Mouse (Mus musculus): ENCODE data around the gene Actl6b. TPM values are rescaled to one million over a fixed set of nuclear protein-coding genes. Genes with fewer than 3 reads are reported as not detected.

Gene Actl6b
- polyA plus RNA-seq, 2 experiments, result 0.39 to 1.1 TPM

DNA sequence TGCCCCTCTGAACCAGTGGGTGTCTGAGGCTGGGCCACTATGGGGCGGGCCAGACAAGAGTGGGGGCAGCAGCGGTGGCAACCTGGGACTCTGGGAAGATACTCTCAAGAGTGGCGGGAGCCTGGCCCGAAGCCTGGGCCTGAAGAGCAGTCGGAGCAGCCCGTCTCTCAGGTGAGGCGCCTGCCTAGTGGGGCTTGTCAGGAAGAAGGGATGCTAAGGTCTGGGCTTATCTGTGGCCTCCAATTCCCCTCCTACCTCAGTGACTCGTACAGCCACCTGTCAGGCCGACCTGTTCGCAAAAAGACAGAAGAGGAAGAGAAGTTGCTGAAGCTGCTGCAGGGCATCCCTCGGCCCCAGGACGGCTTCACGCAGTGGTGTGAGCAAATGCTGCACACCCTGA is 28.6 kb upstream of the Actl6b start:
- no peak overlapping the region for H3K4me3 ChIP-seq (replicated peaks; ENCODE audit: low read length)
- H3K36me3 ChIP-seq (ENCODE audit: control insufficient read depth, insufficient read depth, low read length), result peaks cover 100% of the 10 kb centered on the region
- H3K9ac ChIP-seq (ENCODE audit: low read depth, low read length, severe bottlenecking), result no peak overlapping the region
- H3K4me2 ChIP-seq (replicated peaks; ENCODE audit: low read depth, low read length, severe bottlenecking), result no peak overlapping the region
- H3K4me1 ChIP-seq (ENCODE audit: control insufficient read depth, insufficient read depth, low read length), result peaks cover 1% of the 10 kb centered on the region; the same call in 1 of the 2 replicates
- no peak overlapping the region for H3K27ac ChIP-seq (replicated peaks; ENCODE audit: low read depth, low read length)
- H3K27me3 ChIP-seq (ENCODE audit: control insufficient read depth, insufficient read depth, low read length), result no peaks in the 10 kb centered on the region
- DNase-seq (ENCODE audit: low spot score), result no peak
- H3K9me3 ChIP-seq (ENCODE audit: control insufficient read depth, low read length), result no peaks in the 10 kb centered on the region
- ATAC-seq (ENCODE audit: low FRiP score, low read depth), result no peak
- 89% methylated on average over 13 of the region's 13 CpGs for WGBS
- no peak for TF ChIP-seq POLR2A (IDR thresholded peaks at IDR 0.05; ENCODE audit: borderline replicate concordance, extremely low read depth, insufficient read depth, insufficient read length)

DNA sequence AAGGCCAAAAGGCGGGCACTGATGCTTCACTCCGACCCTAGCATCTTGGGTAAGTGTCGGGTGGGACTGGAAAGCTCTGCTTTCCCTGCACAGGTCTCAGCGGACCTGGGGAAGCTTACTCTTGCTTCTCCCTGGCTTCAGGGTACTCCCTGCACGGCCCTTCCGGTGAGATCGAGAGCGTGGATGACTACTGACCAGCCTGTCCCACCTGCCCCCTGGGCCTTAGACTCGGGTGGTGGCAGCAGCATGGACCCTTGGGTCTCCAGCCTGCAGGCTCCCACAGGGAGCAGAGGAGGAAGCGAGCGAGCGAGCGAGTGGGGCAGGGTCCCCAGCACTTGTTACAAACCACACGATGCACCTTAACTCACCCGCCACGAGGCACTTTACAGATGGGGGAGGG is 27.8 kb upstream of the Actl6b start:
- peaks cover 97% of the 10 kb centered on the region for H3K36me3 ChIP-seq (ENCODE audit: control insufficient read depth, insufficient read depth, low read length)

GRCm38 (mm10) chr5:137526192-137526936 is 27.0 kb upstream of the Actl6b start:
- Histone ChIP-seq H3K4me3 (replicated peaks; ENCODE audit: low read length) (no peak overlapping the region), H3K9me3 (ENCODE audit: control insufficient read depth, low read length) (no peaks in the 10 kb centered on the region), H3K27ac (replicated peaks; ENCODE audit: low read depth, low read length) (no peak overlapping the region), H3K9ac (ENCODE audit: low read depth, low read length, severe bottlenecking) (no peak overlapping the region), H3K36me3 (ENCODE audit: control insufficient read depth, insufficient read depth, low read length) (peaks cover 88% of the 10 kb centered on the region), H3K27me3 (ENCODE audit: control insufficient read depth, insufficient read depth, low read length) (no peaks in the 10 kb centered on the region), H3K4me1 (ENCODE audit: control insufficient read depth, insufficient read depth, low read length) (peaks cover 7% of the 10 kb centered on the region; the same call in 1 of the 2 replicates), H3K4me2 (replicated peaks; ENCODE audit: low read depth, low read length, severe bottlenecking) (no peak overlapping the region)
- TF ChIP-seq POLR2A (IDR thresholded peaks at IDR 0.05; ENCODE audit: borderline replicate concordance, extremely low read depth, insufficient read depth, insufficient read length), result no peak
- no peak for ATAC-seq (ENCODE audit: low FRiP score, low read depth)
- DNase-seq (ENCODE audit: low spot score), result no peak
- WGBS, result 53% methylated on average over 16 of the region's 16 CpGs

More for the DNA sequence above, 27.8 kb upstream of the Actl6b start:
- TF ChIP-seq POLR2A (IDR thresholded peaks at IDR 0.05; ENCODE audit: borderline replicate concordance, extremely low read depth, insufficient read depth, insufficient read length), result no peak
- H3K4me1 ChIP-seq (ENCODE audit: control insufficient read depth, insufficient read depth, low read length), result peaks cover 7% of the 10 kb centered on the region; the same call in 1 of the 2 replicates
- H3K4me3 ChIP-seq (replicated peaks; ENCODE audit: low read length), result no peak overlapping the region
- ATAC-seq (ENCODE audit: low FRiP score, low read depth) (no peak), DNase-seq (ENCODE audit: low spot score) (no peak)
- H3K4me2 ChIP-seq (replicated peaks; ENCODE audit: low read depth, low read length, severe bottlenecking), result no peak overlapping the region
- H3K9me3 ChIP-seq (ENCODE audit: control insufficient read depth, low read length), result no peaks in the 10 kb centered on the region
- 0 out of 2 replicates have a peak overlapping the region, but pooled peaks have one; percentile 35 for H3K27ac ChIP-seq (replicated peaks; ENCODE audit: low read depth, low read length)
- 69% methylated on average over 16 of the region's 16 CpGs for WGBS
- no peaks in the 10 kb centered on the region for H3K27me3 ChIP-seq (ENCODE audit: control insufficient read depth, insufficient read depth, low read length)
- no peak overlapping the region for H3K9ac ChIP-seq (ENCODE audit: low read depth, low read length, severe bottlenecking)

GRCm38 (mm10) chr5:137527413-137527812 is 25.9 kb upstream of the Actl6b start:
- ATAC-seq (ENCODE audit: low FRiP score, low read depth), result no peak
- Histone ChIP-seq H3K4me3 (replicated peaks; ENCODE audit: low read length) (no peak overlapping the region), H3K27ac (replicated peaks; ENCODE audit: low read depth, low read length) (no peak overlapping the region), H3K4me2 (replicated peaks; ENCODE audit: low read depth, low read length, severe bottlenecking) (no peak overlapping the region), H3K9ac (ENCODE audit: low read depth, low read length, severe bottlenecking) (no peak overlapping the region), H3K9me3 (ENCODE audit: control insufficient read depth, low read length) (no peaks in the 10 kb centered on the region), H3K4me1 (ENCODE audit: control insufficient read depth, insufficient read depth, low read length) (peaks cover 7% of the 10 kb centered on the region; the same call in 1 of the 2 replicates), H3K27me3 (ENCODE audit: control insufficient read depth, insufficient read depth, low read length) (no peaks in the 10 kb centered on the region), H3K36me3 (ENCODE audit: control insufficient read depth, insufficient read depth, low read length) (peaks cover 78% of the 10 kb centered on the region)
- no peak for TF ChIP-seq POLR2A (IDR thresholded peaks at IDR 0.05; ENCODE audit: borderline replicate concordance, extremely low read depth, insufficient read depth, insufficient read length)
- WGBS, result 53% methylated on average over 1 of the region's 1 CpGs
- DNase-seq (ENCODE audit: low spot score), result no peak

DNA sequence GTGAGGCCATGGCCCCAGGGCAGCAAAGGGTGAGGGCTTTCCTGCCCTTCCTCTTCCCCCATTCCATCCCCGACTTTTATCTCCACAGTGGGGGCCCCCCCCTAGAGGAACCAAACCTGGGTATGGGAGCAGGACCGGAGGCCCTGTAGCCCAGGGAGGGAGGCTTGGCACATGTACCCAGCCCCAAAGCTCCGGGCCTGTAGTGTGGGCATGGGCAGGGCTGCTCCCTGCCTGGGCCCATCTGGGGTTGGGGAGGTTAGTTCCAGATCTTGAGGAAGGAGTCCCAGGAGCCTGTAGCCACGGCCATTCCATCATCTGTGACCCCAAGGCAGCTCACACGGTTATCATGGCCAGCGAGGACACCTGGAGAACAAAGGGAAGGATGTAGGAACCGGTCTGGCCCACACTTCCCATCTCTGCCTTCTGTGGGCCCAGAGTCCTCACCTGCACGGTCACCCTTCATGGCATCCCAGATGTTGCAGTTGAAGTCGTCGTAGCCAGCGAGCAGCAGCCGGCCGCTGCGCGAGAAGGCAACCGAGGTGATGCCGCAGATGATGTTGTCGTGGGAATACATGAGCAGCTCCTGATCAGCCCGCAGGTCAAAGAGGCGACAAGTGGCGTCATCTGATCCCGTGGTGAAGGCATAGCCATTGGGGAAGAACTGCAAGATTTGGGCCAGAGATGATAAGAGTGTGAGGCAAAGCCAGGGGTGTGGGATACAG is 24.9 kb upstream of the Actl6b start:
- Histone ChIP-seq H3K27ac (replicated peaks; ENCODE audit: low read depth, low read length) (no peak overlapping the region), H3K36me3 (ENCODE audit: control insufficient read depth, insufficient read depth, low read length) (peaks cover 68% of the 10 kb centered on the region)
- 86% methylated on average over 21 of the region's 22 CpGs for WGBS

More for the DNA sequence above, 24.9 kb upstream of the Actl6b start:
- no peak overlapping the region for H3K4me2 ChIP-seq (replicated peaks; ENCODE audit: low read depth, low read length, severe bottlenecking)
- DNase-seq (ENCODE audit: low spot score), result no peak
- no peak overlapping the region for H3K4me3 ChIP-seq (replicated peaks; ENCODE audit: low read length)
- no peak for ATAC-seq (ENCODE audit: low FRiP score, low read depth)
- TF ChIP-seq POLR2A (IDR thresholded peaks at IDR 0.05; ENCODE audit: borderline replicate concordance, extremely low read depth, insufficient read depth, insufficient read length), result no peak
- peaks cover 7% of the 10 kb centered on the region; the same call in 1 of the 2 replicates for H3K4me1 ChIP-seq (ENCODE audit: control insufficient read depth, insufficient read depth, low read length)
- H3K27me3 ChIP-seq (ENCODE audit: control insufficient read depth, insufficient read depth, low read length), result no peaks in the 10 kb centered on the region
- H3K9me3 ChIP-seq (ENCODE audit: control insufficient read depth, low read length), result no peaks in the 10 kb centered on the region
- no peak overlapping the region for H3K9ac ChIP-seq (ENCODE audit: low read depth, low read length, severe bottlenecking)

Measured in limb, embryonic 14.5 days (tissue).